Mouse (Mus musculus) intestine, postnatal 0 days (tissue): ENCODE data around the gene Sytl4. TPM values are rescaled to one million over a fixed set of nuclear protein-coding genes. Genes with fewer than 3 reads are reported as not detected.

ENCODE experiments used
- ATAC-seq: fragments of 200-750 bp; cut with Nextera tagmentation; 2 replicates; pipeline ENCODE4 v1.8.0; 2017; ENCODE audit warnings: mild to moderate bottlenecking, moderate TSS enrichment, moderate library complexity
- H3K27ac ChIP-seq: fragments of 300-500 bp; sonication (generic); 2 replicates; pipeline ENCODE4 v1.5.1; 2014; ENCODE audit warnings: mild to moderate bottlenecking, low read depth, low read length, moderate library complexity
- H3K27me3 ChIP-seq: fragments of 300-500 bp; sonication (generic); replicated peaks from 2 replicates; pipeline ENCODE4 v1.6.1; 2014; ENCODE audit warnings: low read length, mixed read lengths; ENCODE audit not compliant: control insufficient read depth, insufficient read depth
- H3K36me3 ChIP-seq: fragments of 300-500 bp; sonication (generic); 2 replicates; pipeline ENCODE4 v1.6.1; 2014; ENCODE audit warnings: mild to moderate bottlenecking, moderate library complexity; ENCODE audit not compliant: control insufficient read depth, insufficient read depth
- H3K4me1 ChIP-seq: fragments of 300-500 bp; sonication (generic); replicated peaks from 2 replicates; pipeline ENCODE4 v1.6.1; 2014; ENCODE audit warnings: antibody characterized with exemption, low read length, mixed read lengths; ENCODE audit not compliant: control insufficient read depth, insufficient read depth
- H3K4me2 ChIP-seq: fragments of 300-500 bp; sonication (generic); replicated peaks from 2 replicates; pipeline ENCODE4 v1.6.1; 2014; ENCODE audit warnings: low read depth, mild to moderate bottlenecking, moderate library complexity
- H3K4me3 ChIP-seq: fragments of 300-500 bp; sonication (generic); 2 replicates; pipeline ENCODE4 v1.5.1; 2014; ENCODE audit warnings: low read depth, low read length
- H3K9ac ChIP-seq: fragments of 300-500 bp; sonication (generic); 2 replicates; pipeline ENCODE4 v1.6.1; 2014; ENCODE audit warnings: mild to moderate bottlenecking, low read depth, low read length
- H3K9me3 ChIP-seq: fragments of 300-500 bp; sonication (generic); 2 replicates; pipeline ENCODE4 v1.6.1; 2016; ENCODE audit warnings: mixed run types; ENCODE audit not compliant: control insufficient read depth
- CTCF ChIP-seq: sonication (generic); IDR thresholded peaks from 2 replicates; pipeline ENCODE4 v1.5.1; 2016; ENCODE audit warnings: low read depth, mild to moderate bottlenecking, control low read depth, antibody characterized with exemption, moderate library complexity
- WGBS: fragments of 180-500 bp; shearing (Covaris S2); extraction: QIAGEN DNeasy Blood & Tissue Kit; methylation state at CpG from one replicate; pipeline ENCODE4 v1.1.7; 2014; 5-methylcytosine and 5-hydroxymethylcytosine counted together
- polyA plus RNA-seq: library from polyadenylated mRNA; unstranded; fragments of >200 nt; fragmentation: Nextera tagmentation; extraction: Ambion mirVana; gene quantifications from 2 replicates; pipeline ENCODE4 v1.2.1, GENCODE M21; 2015

Gene Sytl4
- polyA plus RNA-seq, result 0.68 and 0.83 TPM in 2 replicates

DNA sequence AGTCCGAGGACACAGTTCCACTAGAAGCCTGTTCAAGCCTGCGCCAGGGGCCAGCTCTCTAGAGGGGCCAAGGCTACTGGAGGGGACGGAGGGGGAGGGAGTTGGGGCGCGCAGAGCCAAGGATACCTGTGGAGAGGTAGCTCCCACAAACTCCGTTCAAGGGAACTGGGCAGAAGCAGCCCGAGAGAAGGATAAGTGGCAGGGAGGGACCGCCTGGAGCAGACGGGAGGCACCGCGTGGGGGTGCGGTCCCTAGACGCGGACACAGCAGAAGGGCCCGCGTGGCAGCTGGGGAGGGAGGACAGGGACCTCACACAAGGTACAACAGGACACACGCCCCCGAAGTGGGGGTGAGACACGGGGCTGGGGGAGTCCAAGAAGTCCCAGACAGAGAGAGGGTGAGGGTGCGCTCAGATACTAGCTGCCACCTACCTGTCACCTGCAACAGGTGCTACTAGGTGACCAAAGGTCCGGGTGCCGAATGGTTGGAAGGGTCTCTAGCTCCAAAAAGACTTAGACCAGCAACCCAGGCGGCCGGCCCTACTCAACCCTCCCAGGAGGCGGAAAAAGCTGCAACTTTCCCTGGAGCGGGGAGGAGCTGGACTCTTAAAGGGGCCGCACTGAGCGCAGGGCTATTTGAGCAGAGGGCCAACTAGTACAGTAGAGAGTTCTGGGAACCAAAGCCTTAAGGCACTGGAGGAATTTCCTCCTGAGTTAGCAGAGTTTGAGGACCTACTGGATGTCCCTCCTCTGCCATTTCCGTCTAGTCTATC, at the start of gene Sytl4:
TSS of gene Sytl4 (minus strand) at position 582 of the 772 bp plus-strand sequence.
- peak within 1 kb of the TSS; percentile 7; the same call in 1 of the 2 replicates for H3K9ac ChIP-seq
- WGBS, result 21% methylated on average over 29 of the region's 29 CpGs
- H3K27me3 ChIP-seq, result no peaks in the 10 kb centered on the region
- H3K27ac ChIP-seq, result no peak within 1 kb of the TSS
- H3K4me2 ChIP-seq, result peak within 1 kb of the TSS; percentile 75
- no peak for TF ChIP-seq CTCF
- ATAC-seq, result 0 out of 2 replicates have a peak, but pooled peaks have one; percentile 47
- no peaks in the 10 kb centered on the region for H3K36me3 ChIP-seq
- no peaks in the 10 kb centered on the region for H3K9me3 ChIP-seq
- H3K4me1 ChIP-seq, result no peaks in the 10 kb centered on the region
- H3K4me3 ChIP-seq, result peak within 1 kb of the TSS; percentile 49

DNA sequence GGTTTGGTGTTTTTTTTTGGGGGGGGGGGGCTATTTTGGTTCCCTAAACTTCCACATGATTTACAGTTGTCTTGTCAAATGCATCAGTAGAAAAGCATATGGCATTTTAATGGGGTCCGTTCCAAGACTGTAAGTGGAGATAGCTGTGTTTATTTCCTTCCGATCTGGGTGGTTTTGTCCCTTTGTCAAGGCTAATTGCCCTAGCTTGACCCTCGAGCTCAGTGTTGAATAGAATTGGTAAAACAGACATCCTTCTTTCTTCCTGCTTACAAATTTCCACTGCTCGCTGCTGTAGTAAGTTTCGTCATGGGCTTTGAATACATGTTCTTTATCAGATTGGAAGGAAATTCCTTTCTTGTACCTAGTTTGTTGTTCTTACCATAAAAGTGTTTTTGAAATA, 39.1 kb upstream of the Sytl4 start:
- Histone ChIP-seq H3K4me1 (no peaks in the 10 kb centered on the region), H3K27me3 (no peaks in the 10 kb centered on the region), H3K4me3 (no peak overlapping the region), H3K9ac (no peak overlapping the region), H3K36me3 (no peaks in the 10 kb centered on the region), H3K4me2 (no peak overlapping the region), H3K9me3 (no peaks in the 10 kb centered on the region), H3K27ac (no peak overlapping the region)
- ATAC-seq, result no peak
- WGBS, result 50% methylated on average over 5 of the region's 5 CpGs
- no peak for TF ChIP-seq CTCF

DNA sequence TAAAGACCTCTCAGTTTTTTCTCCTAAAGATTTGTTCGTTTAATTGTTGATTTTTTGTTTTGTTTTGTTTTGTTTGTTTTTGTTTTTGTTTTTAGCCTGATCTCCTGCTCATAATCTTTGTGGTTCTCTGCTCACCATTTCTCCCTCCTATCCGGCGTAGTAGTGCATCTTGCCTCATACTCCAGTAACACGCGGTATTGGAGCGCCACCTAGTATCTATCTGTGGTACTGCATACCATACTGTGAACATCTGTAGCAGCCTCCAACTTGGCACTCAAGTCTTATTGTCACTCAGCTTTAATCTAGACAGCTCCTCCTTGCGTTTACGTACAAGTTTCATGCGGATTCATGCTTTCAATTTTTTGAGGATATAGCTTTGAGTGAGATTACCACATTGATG, 37.4 kb upstream of the Sytl4 start:
- Histone ChIP-seq H3K27ac (no peak overlapping the region), H3K36me3 (no peaks in the 10 kb centered on the region), H3K4me2 (no peak overlapping the region), H3K4me1 (no peaks in the 10 kb centered on the region), H3K9ac (no peak overlapping the region), H3K9me3 (no peaks in the 10 kb centered on the region), H3K27me3 (no peaks in the 10 kb centered on the region), H3K4me3 (no peak overlapping the region)
- TF ChIP-seq CTCF, result peak; percentile 92
- no peak for ATAC-seq
- WGBS, result 16% methylated on average over 9 of the region's 9 CpGs

DNA sequence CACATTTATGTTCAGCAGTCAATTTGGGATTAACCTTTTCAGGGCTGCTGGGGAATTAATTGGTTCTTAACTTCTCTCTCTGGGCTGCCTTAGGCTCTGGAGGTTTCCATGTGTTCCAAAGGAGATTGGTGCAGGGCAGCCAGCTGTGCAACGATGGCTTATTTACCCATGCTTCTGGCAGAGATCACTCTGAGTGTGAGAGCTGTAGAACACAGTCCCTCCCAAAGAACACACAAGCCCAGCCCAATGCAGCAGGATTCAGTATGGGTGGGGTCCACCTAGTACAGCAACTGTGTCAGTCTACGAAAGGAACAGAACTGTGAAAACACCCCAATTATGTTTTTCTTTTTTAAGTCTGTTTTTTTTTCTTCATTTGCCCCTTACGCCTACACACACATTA, 14.3 kb upstream of the Sytl4 start:
- H3K36me3 ChIP-seq, result no peaks in the 10 kb centered on the region
- 64% methylated on average over 3 of the region's 3 CpGs for WGBS
- H3K9ac ChIP-seq, result no peak overlapping the region
- no peaks in the 10 kb centered on the region for H3K4me1 ChIP-seq
- ATAC-seq, result no peak
- TF ChIP-seq CTCF, result no peak
- no peaks in the 10 kb centered on the region for H3K27me3 ChIP-seq
- no peak overlapping the region for H3K4me3 ChIP-seq
- H3K27ac ChIP-seq, result no peak overlapping the region
- no peak overlapping the region for H3K4me2 ChIP-seq
- H3K9me3 ChIP-seq, result no peaks in the 10 kb centered on the region

DNA sequence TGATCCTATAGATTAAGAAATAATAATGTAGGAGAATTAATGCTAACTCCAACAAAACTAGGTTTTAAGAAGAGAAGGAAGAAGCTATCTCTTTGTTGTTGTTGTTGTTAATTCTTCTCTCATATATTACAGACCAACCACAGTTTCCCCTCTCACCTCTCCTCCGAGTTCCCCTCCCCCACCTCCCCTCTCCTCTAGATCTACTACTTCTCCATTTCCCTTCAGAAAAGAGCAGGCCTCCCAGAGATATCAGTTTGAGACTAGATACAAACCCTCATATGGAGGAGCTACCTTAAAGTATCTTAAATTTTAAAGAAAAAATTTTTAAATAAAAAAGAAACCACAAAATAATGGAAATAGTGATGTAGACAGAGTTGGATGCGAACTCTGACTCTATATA, 17.0 kb downstream of the Sytl4 start:
- H3K4me3 ChIP-seq, result no peak overlapping the region
- no peak for TF ChIP-seq CTCF
- no peaks in the 10 kb centered on the region for H3K27me3 ChIP-seq
- WGBS, result 87% methylated on average over 2 of the region's 2 CpGs
- no peak overlapping the region for H3K4me2 ChIP-seq
- no peak overlapping the region for H3K27ac ChIP-seq
- no peaks in the 10 kb centered on the region for H3K9me3 ChIP-seq
- no peak overlapping the region for H3K9ac ChIP-seq
- no peaks in the 10 kb centered on the region for H3K36me3 ChIP-seq
- ATAC-seq, result no peak
- H3K4me1 ChIP-seq, result no peaks in the 10 kb centered on the region

DNA sequence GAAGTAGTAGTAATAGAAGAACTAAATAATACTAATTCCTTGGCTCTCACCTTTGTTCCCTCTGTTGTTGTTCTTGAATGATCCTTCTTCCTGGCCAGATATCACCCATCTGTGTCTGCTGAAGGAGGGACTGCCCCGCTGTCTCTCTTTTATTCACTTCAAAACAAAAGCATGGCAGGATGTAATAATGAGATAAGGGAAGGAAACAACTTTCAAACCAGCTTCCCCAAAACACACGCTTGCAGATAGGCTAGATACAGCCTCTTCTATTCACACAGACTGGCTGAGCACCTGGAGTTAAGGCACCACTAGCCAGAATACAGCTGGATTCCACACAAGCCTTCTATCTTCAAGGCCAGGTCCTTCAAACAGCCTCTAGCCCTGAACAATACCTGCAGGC, 21.0 kb downstream of the Sytl4 start:
- Histone ChIP-seq H3K4me3 (no peak overlapping the region), H3K9ac (no peak overlapping the region), H3K27me3 (no peaks in the 10 kb centered on the region), H3K36me3 (no peaks in the 10 kb centered on the region), H3K4me2 (no peak overlapping the region), H3K27ac (no peak overlapping the region), H3K9me3 (no peaks in the 10 kb centered on the region), H3K4me1 (no peaks in the 10 kb centered on the region)
- WGBS, result 53% methylated on average over 2 of the region's 2 CpGs
- TF ChIP-seq CTCF, result no peak
- no peak for ATAC-seq
